Mouse (Mus musculus): ENCODE measurements around the gene Wnt5b.

GRCm38 (mm10) chr6:119480706-119481331 lies 63.3 kb downstream of the Wnt5b start:
- TF ChIP-seq POLR2A (IDR thresholded peaks at IDR 0.05; ENCODE audit: borderline replicate concordance, extremely low read depth, insufficient read depth, insufficient read length, poor library complexity, severe bottlenecking) (no peak), CTCF (IDR thresholded peaks at IDR 0.05; ENCODE audit: borderline replicate concordance, extremely low read depth, insufficient read depth, insufficient read length) (no peak)

Data from brain, embryonic 14.5 days (tissue).